Mouse (Mus musculus): Measurements from ENCODE around the gene Frmpd4.

DNA sequence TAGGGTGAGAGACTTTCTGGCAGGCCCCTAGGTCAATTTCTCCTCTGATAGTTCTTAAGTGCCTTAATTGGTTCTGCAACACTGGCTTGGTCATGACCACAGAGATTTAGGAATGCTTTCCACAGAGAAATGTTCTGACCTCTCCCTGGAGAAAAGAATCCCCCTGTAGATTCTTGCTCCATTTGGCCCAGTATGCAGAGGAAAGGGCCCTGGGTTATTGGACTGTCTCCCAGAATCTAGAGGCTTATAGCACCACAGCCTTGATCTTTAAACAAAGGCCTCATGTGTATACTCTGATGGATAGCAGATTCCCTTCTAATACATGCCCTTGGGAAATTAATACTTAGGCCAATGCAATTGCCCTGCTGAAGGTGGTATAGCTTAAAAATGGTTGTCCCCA is 667.5 kb downstream of the Frmpd4 start:
- TF ChIP-seq CTCF (IDR thresholded peaks at IDR 0.05; ENCODE audit: extremely low read depth, insufficient read depth, insufficient read length, insufficient replicate concordance) (no peak), POLR2A (IDR thresholded peaks at IDR 0.05; ENCODE audit: low read depth, low read length) (no peak)
